Mouse (Mus musculus): ENCODE measurements around the gene Rab3a. TPM values are rescaled to one million over a fixed set of nuclear protein-coding genes. Genes with fewer than 3 reads are reported as not detected.

Gene Rab3a
- polyA plus RNA-seq, 1 experiment, result 34.9 TPM

DNA sequence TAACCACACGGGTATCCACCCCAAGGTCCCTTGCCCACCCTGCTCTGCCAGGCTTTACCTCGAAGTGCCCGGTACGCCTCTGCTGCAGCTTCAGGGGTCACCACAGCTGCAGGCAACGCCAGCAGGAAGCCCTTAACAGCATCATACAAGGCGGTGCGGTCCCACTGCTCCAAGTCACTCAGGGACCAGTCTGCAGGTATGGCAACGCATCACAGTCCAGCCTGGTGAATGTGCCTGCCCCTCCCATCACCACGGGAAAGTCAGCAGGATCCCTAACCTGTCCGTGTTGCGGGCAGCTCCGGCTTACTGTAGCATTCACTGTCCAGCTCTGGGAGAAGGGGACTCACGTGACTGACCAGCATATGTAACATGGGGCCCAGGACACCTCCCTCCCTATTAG lies 17.6 kb downstream of the Rab3a start:
- TF ChIP-seq CEBPB (IDR thresholded peaks at IDR 0.05; ENCODE audit: insufficient read depth, poor library complexity, severe bottlenecking), result no peak
- peak; percentile 32 for TF ChIP-seq POLR2AphosphoS2 (IDR thresholded peaks at IDR 0.05; ENCODE audit: insufficient read length, low read depth)
- Histone ChIP-seq H3K4me3 (no peak overlapping the region), H3K4me2 (ENCODE audit: low read depth) (peak overlapping the region; percentile 87), H3K27me3 (ENCODE audit: control insufficient read depth, insufficient read depth, insufficient read length) (no peaks in the 10 kb centered on the region), H3K79me2 (ENCODE audit: control insufficient read depth, insufficient read depth) (peaks cover 14% of the 10 kb centered on the region), H3K36me3 (ENCODE audit: control insufficient read depth, insufficient read depth) (peaks cover 6% of the 10 kb centered on the region), H3ac (ENCODE audit: control insufficient read depth, insufficient read length) (no peak overlapping the region)

DNA sequence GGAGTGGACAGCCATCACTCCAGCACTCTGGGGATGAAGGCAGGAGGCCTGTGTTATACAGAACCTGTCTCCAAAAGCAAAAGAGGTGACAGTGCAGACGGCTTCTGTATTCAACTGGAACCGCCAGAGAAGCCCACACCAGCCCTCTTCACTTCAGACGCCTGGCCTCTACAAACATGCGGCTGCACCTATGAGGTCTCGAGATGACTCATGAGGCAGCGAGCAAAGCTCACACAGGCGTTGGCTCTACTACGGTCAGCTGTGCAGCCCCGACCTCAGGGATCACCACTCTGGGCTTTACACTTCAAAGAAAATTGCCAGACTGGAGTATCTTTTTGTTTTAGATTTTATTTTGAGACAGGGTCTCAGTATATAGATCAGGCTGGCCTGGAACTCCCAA lies 18.4 kb downstream of the Rab3a start:
- Histone ChIP-seq H3K27me3 (ENCODE audit: control insufficient read depth, insufficient read depth, insufficient read length) (no peaks in the 10 kb centered on the region), H3K4me2 (ENCODE audit: low read depth) (peak overlapping the region; percentile 87), H3K79me2 (ENCODE audit: control insufficient read depth, insufficient read depth) (peaks cover 15% of the 10 kb centered on the region), H3ac (ENCODE audit: control insufficient read depth, insufficient read length) (no peak overlapping the region), H3K36me3 (ENCODE audit: control insufficient read depth, insufficient read depth) (peaks cover 6% of the 10 kb centered on the region), H3K4me3 (no peak overlapping the region)
- TF ChIP-seq E2F4 (IDR thresholded peaks at IDR 0.05; ENCODE audit: insufficient read depth), result no peak
- peak; percentile 5 for TF ChIP-seq TCF3 (IDR thresholded peaks at IDR 0.05; ENCODE audit: insufficient read length, low read depth)
- peak; percentile 41 for TF ChIP-seq TCF12 (IDR thresholded peaks at IDR 0.05; ENCODE audit: insufficient read depth, poor library complexity, severe bottlenecking)
- TF ChIP-seq MYOD1 (IDR thresholded peaks at IDR 0.05; ENCODE audit: control insufficient read depth in 1 of 3, insufficient read length in 2 of 3, low read depth in 2 of 3), result peak in 2 of 3 experiments; percentile 67 to 78
- peak in 2 of 3 experiments; percentile 58 to 88 for TF ChIP-seq MYOG (IDR thresholded peaks at IDR 0.05; ENCODE audit: control insufficient read depth in 1 of 3, insufficient read depth in 1 of 3, insufficient read length in 2 of 3, low read depth in 2 of 3)

DNA sequence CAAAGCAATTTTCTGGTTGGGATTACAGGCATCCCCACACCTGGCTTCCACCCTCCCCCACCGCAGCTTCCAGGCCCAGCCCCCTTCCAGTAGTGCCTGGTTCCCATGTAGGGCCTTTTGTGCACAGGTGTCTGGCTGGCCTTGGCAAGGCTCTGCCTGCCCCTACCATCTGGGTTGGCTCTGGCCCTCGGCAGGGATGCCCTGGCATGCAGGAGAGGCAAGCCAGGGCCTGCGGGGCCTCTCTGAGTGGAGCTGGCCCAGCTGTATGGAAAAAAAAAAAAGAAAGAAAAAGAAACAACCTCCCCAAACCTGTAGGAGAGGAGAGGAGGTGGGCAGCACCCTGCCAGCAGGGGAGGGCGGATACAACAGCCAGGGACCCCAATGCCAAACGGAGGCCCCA lies 18.9 kb downstream of the Rab3a start:
- TF ChIP-seq CEBPB (IDR thresholded peaks at IDR 0.05; ENCODE audit: insufficient read depth, poor library complexity, severe bottlenecking), result no peak
- TF ChIP-seq MAX (IDR thresholded peaks at IDR 0.05; ENCODE audit: low read depth), result no peak
- TF ChIP-seq REST (IDR thresholded peaks at IDR 0.05; ENCODE audit: insufficient read depth, insufficient read length), result no peak
- peak in 2 of 3 experiments; percentile 28 to 51 for TF ChIP-seq MYOD1 (IDR thresholded peaks at IDR 0.05; ENCODE audit: control insufficient read depth in 1 of 3, insufficient read length in 2 of 3, low read depth in 2 of 3)
- no peak for TF ChIP-seq TCF12 (IDR thresholded peaks at IDR 0.05; ENCODE audit: insufficient read depth, poor library complexity, severe bottlenecking)
- TF ChIP-seq SRF (IDR thresholded peaks at IDR 0.05; ENCODE audit: control insufficient read depth, insufficient read length, low read depth), result no peak
- peak in 2 of 3 experiments; percentile 46 to 76 for TF ChIP-seq MYOG (IDR thresholded peaks at IDR 0.05; ENCODE audit: control insufficient read depth in 1 of 3, insufficient read depth in 1 of 3, insufficient read length in 2 of 3, low read depth in 2 of 3)
- no peak for TF ChIP-seq TCF3 (IDR thresholded peaks at IDR 0.05; ENCODE audit: insufficient read length, low read depth)
- Histone ChIP-seq H3K4me2 (ENCODE audit: low read depth) (peak overlapping the region; percentile 87), H3K4me3 (peak overlapping the region; percentile 92), H3K27me3 (ENCODE audit: control insufficient read depth, insufficient read depth, insufficient read length) (no peaks in the 10 kb centered on the region), H3K36me3 (ENCODE audit: control insufficient read depth, insufficient read depth) (peaks cover 6% of the 10 kb centered on the region), H3ac (ENCODE audit: control insufficient read depth, insufficient read length) (no peak overlapping the region), H3K79me2 (ENCODE audit: control insufficient read depth, insufficient read depth) (peaks cover 20% of the 10 kb centered on the region)

DNA sequence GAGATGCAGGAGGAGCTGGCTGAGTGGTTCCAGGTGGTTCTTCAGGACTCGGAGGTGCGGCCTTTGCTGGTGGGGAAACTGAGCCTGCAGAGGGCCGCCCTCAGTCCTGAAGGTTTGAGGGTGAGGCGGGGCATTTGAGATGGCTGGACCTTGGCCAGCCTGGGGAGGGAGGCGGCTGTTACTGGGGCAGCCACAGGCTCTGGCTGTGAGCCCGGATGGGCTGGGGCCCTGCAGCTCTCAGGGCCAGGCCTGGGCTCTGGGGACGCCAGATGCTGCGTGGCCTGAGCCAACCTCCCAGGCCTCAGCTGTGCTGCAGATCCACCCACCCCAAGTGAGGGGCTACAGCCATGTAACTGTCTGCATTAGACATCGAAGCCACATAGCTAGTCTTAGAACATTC lies 19.4 kb downstream of the Rab3a start:
- Histone ChIP-seq H3K36me3 (ENCODE audit: control insufficient read depth, insufficient read depth) (peaks cover 5% of the 10 kb centered on the region), H3K4me3 (peak overlapping the region; percentile 92), H3K4me2 (ENCODE audit: low read depth) (peak overlapping the region; percentile 93), H3K79me2 (ENCODE audit: control insufficient read depth, insufficient read depth) (peaks cover 21% of the 10 kb centered on the region), H3K27me3 (ENCODE audit: control insufficient read depth, insufficient read depth, insufficient read length) (no peaks in the 10 kb centered on the region), H3ac (ENCODE audit: control insufficient read depth, insufficient read length) (no peak overlapping the region)
- TF ChIP-seq POLR2A (IDR thresholded peaks at IDR 0.05; ENCODE audit: insufficient read length, low read depth) (peak; percentile 57), MYOD1 (IDR thresholded peaks at IDR 0.05; ENCODE audit: control insufficient read depth in 1 of 3, insufficient read length in 2 of 3, low read depth in 2 of 3) (peak in 2 of 3 experiments; percentile 95 to 96), TCF12 (IDR thresholded peaks at IDR 0.05; ENCODE audit: insufficient read depth, poor library complexity, severe bottlenecking) (peak; percentile 71), MAX (IDR thresholded peaks at IDR 0.05; ENCODE audit: low read depth) (no peak), TCF3 (IDR thresholded peaks at IDR 0.05; ENCODE audit: insufficient read length, low read depth) (peak; percentile 54), MYOG (IDR thresholded peaks at IDR 0.05; ENCODE audit: control insufficient read depth in 1 of 3, insufficient read depth in 1 of 3, insufficient read length in 2 of 3, low read depth in 2 of 3) (peak; percentile 53 to 98 (median 95)), E2F4 (IDR thresholded peaks at IDR 0.05; ENCODE audit: insufficient read depth) (no peak)

DNA sequence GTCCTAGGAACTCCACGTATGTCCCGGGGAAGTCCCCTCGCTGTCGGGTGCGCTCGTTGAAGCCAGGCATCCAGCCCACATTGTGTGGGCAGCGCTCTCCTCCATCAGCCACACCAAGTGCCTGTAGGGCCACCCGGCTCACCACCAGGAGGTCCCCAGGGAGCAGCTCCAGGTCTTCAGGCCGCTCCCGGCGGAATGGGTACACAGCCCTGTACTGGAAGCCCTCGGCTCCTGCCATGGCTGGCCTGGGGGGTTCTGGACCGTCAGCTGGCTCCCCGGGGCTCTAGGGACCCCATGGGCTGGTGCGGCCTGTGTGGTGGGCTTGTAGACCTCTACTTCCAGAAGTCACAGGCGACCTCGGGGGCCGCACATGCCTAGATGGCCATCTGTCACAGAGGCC lies 20.3 kb downstream of the Rab3a start:
- TF ChIP-seq MAX (IDR thresholded peaks at IDR 0.05; ENCODE audit: low read depth), result no peak
- no peak for TF ChIP-seq TCF3 (IDR thresholded peaks at IDR 0.05; ENCODE audit: insufficient read length, low read depth)
- TF ChIP-seq POLR2A (IDR thresholded peaks at IDR 0.05; ENCODE audit: insufficient read length, low read depth), result no peak
- no peak for TF ChIP-seq E2F4 (IDR thresholded peaks at IDR 0.05; ENCODE audit: insufficient read depth)
- no peak for TF ChIP-seq TCF12 (IDR thresholded peaks at IDR 0.05; ENCODE audit: insufficient read depth, poor library complexity, severe bottlenecking)
- no peak for TF ChIP-seq USF1 (IDR thresholded peaks at IDR 0.05; ENCODE audit: low read depth)
- TF ChIP-seq CEBPB (IDR thresholded peaks at IDR 0.05; ENCODE audit: insufficient read depth, poor library complexity, severe bottlenecking), result no peak
- TF ChIP-seq SRF (IDR thresholded peaks at IDR 0.05; ENCODE audit: control insufficient read depth, insufficient read length, low read depth), result no peak
- no peak for TF ChIP-seq MYOD1 (IDR thresholded peaks at IDR 0.05; ENCODE audit: control insufficient read depth in 1 of 3, insufficient read length in 2 of 3, low read depth in 2 of 3)
- TF ChIP-seq MYOG (IDR thresholded peaks at IDR 0.05; ENCODE audit: control insufficient read depth in 1 of 3, insufficient read depth in 1 of 3, insufficient read length in 2 of 3, low read depth in 2 of 3), result no peak
- no peak for TF ChIP-seq POLR2AphosphoS2 (IDR thresholded peaks at IDR 0.05; ENCODE audit: insufficient read length, low read depth)
- peak overlapping the region; percentile 93 for H3K4me2 ChIP-seq (ENCODE audit: low read depth)
- no peaks in the 10 kb centered on the region for H3K36me3 ChIP-seq (ENCODE audit: control insufficient read depth, insufficient read depth)
- H3K79me2 ChIP-seq (ENCODE audit: control insufficient read depth, insufficient read depth), result peaks cover 21% of the 10 kb centered on the region
- H3ac ChIP-seq (ENCODE audit: control insufficient read depth, insufficient read length), result peak overlapping the region; percentile 44
- peak overlapping the region; percentile 92 for H3K4me3 ChIP-seq
- H3K27me3 ChIP-seq (ENCODE audit: control insufficient read depth, insufficient read depth, insufficient read length), result no peaks in the 10 kb centered on the region

All from myocyte (in vitro differentiated cells).